Mouse (Mus musculus) CD4-positive, CD25-positive, alpha-beta regulatory T cell, adult 4 months (primary cell): ENCODE data around the gene Gp1ba. TPM values are rescaled to one million over a fixed set of nuclear protein-coding genes. Genes with fewer than 3 reads are reported as not detected.
A peak's percentile ranks its signal among the peaks of the same experiment; 100 is the strongest.

Source experiments
- ATAC-seq: one replicate; pipeline ENCODE4 v1.8.0; 2017
- polyA plus RNA-seq, 2 experiments: library from polyadenylated mRNA; unstranded; fragments of 100-300 nt; shearing (Covaris generic); gene quantifications; one replicate each; pipeline ENCODE4 v1.2.1; 2017

The Gp1ba gene
- under 1 TPM; 0.39 to 0.43 TPM for polyA plus RNA-seq

DNA sequence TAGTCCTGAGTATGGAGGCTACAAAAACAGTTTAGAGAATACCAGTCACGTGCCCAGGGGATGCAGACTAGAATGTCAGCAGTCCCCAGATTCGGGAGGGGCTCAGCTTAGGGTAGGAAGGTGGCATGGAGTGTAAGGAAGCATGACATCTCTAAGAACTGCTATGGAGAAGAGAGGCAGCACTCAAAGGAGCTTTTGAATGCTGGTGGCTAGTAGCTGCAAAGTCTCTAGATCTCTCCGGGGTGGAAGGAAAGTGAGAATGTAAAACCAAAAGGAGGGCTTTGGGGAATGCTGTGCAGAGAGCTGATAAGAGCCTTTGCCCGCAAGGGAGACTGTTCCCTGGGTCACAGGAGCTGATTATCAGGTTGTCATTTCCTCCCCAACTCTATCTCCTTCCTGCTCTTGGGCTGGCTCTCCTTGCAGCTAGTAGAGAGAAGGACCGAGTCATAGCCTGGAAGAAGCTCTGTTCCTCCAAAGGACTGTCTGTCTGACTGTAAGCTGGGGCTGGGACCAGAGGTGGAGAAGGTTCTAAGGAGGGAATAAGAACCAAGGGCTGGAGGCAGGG lies at the start of gene Gp1ba:
Gp1ba (plus strand) TSS at position 409 of the 565 bp plus-strand sequence.
- no peak for ATAC-seq

DNA sequence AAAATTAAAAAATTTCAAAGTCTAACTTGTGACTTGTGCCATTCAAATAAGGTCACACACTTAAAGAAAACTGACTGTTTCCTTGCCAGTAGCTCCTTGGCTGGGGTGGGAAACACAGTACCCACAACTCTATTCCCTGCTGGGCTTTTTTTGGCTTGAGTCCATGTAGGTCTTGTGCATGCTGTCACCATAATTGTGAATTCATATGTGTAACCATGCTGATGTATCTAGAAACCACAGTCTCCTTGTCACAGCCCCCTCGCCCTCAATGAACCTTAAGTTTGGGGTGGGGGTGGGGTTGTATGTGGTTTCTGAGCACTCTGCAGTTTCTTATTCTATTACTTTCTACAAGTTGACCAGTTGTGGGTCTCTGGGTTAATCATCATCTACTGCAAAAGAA lies 47.2 kb upstream of the Gp1ba start:
- ATAC-seq: no peak

DNA sequence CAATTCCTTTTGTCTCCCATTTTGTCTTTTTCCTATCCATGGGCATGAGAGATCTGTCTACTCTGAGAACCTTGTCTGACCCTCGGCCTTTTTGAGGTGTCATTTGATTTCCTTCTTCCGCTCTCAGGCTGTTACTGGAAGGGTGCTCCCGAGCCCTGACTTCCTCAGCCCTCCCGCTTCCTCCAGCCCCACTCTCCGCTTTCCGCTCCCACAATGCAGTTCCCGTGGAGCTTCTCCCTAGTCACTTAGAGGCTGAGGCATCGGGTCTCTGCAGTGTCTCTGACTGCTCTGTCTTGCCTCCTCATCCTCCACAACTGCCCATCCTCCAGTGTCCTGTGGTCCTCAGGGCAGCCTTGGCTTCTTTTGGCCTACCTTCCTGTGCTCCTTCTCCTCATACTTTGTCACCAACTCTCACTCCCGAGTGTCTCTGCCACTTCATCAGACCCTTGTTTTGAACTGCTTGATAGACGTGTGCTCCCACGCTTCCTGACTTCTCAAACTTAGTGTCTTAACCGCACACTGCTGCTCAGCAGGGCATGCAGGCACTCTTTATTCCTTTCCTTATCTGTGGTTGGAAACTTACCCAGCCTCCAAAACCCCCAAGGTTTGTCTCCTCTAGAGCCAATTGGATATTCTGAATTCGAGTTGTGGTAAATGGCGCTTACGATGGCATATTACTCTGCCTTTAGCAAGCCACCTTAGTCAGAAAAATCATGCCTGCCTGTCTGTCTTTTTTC lies 44.5 kb upstream of the Gp1ba start:
- ATAC-seq: peak; percentile 74

DNA sequence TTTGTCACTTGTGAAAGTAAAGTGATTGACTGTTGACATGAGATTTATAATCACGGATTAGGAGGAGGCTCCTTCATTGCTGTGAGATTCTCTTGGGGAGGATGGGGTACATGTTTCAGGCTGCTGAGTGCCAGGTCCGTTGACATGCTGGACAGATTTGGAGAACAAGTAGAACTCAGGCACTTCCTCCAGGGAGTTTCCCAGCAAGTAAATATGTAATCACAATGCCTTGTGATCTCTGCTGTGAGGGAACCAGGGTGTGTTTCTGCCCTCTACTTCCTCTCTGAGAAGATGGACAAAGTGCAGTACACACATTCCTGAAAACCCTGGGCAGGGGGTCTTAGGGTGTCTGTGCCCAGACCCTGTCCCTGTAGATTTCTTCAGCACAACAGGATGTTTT lies 43.3 kb upstream of the Gp1ba start:
- ATAC-seq: peak; percentile 47

DNA sequence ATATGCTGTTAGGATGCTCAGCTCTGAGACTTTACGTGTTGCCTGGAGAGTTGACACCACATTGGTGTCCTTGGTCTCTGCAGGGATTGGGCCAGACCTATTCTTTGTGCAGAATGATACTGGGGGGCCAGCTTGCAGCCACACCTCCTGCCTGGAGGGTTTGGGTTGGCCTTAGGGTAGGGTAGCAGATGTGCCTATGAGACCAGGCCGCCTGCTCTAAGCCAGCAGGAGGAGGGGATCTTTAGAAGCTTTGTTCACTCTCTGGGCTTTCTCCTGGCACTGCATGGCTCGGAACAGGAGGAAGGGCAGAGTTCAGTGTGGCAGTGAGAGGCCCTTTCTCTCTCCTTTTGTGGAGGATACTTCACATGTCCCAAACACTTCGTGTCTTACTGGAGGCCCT lies 42.8 kb upstream of the Gp1ba start:
- ATAC-seq: no peak

DNA sequence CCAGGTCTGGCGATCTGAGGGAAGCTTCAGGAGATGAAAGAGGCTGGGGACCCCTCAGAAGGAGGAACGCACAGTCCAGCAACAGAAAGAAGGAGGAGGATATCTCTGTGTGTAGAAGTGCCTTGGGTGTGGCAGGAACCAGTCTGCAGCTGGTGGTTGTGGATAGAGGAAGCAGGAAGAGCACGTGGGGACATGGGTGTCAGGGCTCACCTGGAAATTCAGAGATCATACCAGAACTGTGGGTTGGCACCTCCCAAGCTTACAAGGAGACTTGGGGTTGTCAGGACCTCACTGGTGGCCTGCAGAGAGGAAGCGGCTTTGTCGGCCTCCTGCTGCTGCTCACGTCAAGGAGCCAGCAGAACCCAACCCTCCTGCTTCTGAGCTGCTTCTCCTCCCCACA lies 41.6 kb upstream of the Gp1ba start:
- ATAC-seq: peak; percentile 35

DNA sequence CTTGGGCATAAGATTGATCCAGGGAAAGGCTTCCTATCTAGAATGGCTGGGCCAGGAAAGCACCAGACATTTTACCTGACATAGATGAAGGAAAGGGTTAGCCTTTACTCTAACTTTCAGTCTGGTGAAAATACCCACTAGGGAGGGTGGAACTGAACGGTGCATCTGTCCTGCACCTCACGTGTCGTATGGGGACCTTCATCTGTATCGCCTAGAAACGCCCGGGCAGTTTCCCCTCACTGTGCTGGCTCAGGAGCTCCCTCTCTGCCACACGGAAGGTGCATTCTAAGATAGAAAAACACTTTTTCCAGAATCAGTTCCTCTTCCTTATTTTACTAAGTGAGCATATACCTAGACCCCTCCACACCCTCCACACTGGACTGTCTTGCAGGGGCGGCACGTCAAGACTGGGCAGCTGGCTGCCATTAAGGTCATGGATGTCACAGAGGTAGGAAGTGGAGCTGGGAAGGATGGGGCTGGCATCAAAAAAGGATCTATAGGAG lies 40.4 kb upstream of the Gp1ba start:
- ATAC-seq: no peak

DNA sequence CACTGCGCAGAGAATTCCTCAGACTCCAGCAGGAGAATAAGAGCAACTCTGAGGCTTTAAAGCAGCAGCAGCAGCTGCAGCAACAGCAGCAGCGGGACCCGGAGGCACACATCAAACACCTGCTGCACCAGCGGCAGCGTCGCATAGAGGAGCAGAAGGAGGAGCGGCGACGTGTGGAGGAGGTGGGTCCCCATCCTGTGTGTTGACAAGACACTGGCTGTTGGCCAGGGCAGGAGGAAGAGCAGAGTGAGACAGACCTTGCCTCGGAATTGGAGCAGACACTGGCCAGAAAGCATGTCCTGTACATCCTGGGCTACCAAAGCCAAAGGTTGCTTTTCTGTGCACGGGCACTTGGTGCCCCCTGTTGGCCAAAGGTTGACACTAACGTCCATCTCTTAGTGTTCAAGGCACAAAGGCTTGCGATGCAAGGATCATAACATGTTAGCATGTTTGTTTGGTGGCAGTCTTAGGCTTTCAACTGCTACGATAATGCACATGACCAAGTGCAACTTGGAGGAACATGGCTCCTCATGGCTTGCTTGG lies 33.8 kb upstream of the Gp1ba start:
- ATAC-seq: peak; percentile 71

DNA sequence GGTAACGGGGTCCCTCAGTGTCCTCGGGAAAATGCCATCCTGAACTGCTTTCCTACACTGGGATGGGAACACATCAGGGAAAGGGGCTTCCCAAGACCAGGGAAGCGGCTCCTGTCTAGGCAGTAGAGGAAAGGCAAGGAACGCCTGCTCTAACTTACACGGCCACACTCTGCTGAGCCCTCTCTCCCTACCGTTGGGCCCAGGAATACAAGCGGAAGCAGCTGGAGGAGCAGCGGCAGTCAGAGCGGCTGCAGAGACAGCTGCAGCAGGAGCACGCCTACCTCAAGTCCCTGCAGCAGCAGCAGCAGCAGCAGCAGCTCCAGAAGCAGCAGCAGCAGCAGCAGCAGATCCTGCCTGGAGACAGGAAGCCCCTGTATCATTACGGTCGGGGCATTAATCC lies 32.2 kb upstream of the Gp1ba start:
- ATAC-seq: no peak

DNA sequence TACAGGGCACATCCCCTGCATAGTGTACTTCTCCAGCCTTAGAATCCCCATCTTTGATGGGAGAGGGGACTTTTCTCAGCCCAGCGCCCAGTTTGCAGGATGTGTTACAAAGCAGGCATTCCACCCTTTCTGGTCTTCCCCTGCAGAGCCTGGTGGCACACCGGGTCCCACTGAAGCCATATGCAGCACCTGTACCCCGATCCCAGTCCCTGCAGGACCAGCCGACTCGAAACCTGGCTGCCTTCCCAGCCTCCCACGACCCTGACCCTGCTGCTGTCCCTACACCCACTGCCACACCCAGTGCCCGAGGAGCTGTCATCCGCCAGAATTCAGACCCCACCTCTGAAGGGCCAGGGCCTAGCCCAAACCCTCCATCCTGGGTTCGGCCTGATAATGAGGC lies 31.3 kb upstream of the Gp1ba start:
- ATAC-seq: no peak

DNA sequence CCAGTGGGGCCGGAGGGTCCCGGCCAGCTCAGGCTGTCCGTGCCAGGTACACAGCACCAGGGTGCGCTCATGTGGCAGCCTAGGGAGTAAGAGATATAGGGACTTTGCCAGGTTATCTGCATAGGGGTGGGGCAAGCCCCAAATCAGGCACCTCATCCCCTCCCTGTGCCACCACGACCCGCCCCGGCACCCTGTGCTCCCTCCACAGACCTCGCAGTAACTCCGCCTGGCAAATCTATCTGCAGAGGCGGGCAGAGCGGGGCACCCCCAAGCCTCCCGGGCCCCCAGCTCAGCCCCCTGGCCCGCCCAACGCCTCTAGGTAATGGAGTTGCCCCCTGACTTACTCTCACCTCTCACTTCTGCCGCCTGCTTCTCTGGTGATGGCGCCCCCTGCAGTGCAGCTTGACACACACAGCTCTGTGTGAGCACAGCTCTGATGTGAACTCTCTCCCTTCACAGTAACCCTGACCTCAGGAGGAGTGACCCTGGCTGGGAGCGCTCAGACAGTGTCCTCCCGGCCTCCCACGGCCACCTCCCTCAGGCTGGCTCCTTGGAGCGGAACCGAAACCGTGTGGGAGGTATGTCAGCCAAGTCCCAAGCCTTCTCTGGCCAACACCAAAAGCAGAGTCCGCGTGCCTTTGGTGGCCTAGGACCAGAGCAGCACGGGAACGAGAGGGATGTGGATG lies 30.4 kb upstream of the Gp1ba start:
- no peak for ATAC-seq

DNA sequence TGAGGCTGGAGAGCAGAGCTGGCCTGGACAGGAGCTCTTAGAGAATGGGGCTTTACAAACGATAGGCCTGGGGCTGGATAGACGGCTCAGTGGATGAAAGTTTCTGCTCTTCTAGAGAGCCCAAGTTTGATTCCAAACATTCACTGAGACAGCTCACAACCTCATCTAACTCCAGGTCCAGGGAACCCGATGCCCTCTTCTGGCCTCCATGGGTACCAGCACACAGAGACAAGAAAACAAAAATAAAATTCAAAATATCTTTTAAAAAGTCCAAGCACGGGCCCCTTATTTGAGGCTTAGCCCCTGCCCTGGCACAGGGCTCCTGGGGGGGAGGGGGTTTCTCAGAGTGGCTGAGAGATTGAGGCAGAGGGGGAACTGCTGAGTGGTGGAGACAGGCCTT lies 28.2 kb upstream of the Gp1ba start:
- ATAC-seq: no peak

DNA sequence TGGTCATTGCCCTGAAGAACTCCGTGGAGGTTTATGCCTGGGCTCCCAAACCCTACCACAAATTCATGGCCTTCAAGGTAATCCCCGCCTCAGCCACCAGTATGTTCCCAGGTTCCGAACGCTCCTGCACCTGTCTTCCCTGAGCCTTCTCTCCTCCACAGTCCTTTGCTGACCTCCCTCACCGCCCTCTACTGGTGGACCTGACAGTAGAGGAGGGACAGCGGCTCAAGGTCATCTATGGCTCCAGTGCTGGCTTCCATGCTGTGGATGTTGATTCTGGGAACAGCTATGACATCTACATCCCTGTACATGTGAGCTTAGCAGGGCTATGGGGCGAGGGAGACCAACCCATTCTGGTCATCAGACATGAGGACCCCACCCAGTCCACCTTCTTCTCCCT lies 26.4 kb upstream of the Gp1ba start:
- no peak for ATAC-seq

DNA sequence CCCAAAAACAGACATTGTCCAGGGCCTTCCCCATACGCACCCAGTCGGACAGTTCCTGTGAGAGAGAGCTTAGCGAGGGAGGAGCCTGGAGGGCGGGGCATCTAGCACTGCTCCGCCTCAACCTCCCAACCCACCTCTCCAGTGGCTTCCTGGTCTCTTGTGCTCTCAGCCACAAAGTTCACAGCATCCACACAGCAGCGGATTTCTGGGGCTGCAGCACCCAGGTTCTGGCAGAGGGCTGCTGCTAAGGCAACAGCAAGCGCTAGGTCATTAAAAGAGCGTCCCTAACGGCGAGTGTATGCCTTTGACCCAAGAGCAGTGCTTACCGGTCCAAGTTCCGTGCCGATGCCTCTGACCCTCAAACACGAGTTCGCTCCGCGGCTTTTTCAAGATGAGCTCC lies 23.8 kb upstream of the Gp1ba start:
- ATAC-seq: peak; percentile 95

DNA sequence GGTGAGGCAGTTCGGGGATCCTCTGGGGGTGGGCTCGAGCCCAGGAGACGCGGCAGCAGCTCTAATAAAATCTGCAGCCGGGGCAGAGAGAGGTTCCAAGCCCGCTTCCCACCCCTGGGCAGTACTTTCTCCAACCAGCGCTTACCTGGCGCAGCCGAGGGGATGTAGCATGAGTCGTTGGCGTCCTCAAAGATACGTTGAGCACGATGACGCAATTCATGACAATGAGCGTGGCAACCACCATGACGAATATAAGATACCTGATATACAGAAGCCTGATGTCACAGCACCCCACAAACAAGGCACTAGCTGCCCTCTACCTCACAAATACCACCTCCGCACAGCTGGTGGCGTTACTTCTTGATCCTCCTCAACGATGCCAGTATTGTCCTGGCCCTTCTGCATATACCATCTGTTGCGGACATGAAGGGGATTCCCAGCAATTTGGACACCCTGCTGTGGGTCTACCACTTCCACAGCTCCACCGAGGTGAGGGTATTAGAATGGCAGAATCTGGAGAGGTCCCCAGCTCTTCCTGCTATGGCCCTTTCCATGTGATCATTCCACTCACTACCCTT lies 23.3 kb upstream of the Gp1ba start, which contains the start of gene 4930544D05Rik:
4930544D05Rik (plus strand) TSS at position 333 of the 578 bp plus-strand sequence.
- ATAC-seq: peak; percentile 72

DNA sequence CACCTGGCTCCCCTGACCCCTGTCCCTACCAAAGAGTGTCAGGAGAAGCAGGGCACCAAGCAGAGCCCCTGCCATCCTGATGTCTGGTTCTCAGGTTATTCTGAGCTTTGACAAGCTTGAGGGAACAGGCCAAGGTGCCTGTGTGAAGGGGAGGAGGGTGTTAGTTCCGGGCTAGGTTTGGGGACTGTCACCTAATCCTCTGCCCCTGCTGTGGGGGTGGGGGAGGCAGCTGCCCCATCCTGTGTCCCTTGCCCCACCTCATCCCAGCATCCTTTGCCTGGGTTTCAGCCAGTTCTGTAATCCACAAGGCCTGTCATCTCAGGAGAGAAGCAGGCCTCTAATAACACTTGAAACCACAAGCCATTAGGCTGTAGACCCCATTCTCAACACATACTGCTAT lies 19.8 kb upstream of the Gp1ba start, which contains the start of gene Chrne:
Chrne (minus strand) TSS at position 116 of the 400 bp plus-strand sequence.
- no peak for ATAC-seq

DNA sequence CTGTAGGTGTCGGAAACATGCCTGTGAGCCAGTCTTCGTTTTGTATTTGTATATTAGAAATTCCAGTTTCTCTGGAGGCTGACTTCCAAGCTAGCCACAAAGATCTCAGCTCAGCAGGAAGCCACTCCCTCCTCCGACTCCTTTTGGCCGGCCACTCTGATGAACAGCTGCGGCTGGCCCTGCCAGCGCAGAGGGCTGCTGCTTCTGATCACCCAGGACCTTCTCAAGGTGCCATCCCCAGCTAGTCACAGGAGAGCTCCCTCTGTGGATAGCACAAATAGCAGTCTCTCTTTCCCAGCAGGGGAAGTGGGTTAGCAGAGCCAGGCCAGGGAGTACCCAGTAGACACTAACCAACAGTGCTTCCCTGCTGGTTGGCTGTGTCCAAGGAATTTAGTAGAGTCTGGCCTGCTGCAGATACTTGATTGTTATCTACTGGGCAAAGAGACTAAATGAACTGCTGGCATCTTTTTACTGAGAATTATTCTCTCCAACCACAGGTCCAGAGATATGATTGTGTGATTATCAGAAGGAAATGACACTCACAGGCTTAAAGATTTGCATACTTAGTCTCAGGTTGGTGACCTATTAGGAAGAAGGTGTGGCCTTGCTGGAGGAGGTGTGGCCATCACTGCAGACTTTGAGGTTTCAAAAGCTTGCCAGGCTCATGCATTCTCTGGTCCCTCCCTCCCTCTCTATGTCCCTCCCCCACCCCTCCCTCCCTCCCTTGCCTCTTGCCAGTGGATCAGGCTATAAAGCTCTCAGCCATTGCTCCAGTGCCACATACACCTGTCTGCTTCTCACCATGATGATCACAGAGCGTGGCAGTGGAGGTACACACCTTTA lies 16.7 kb upstream of the Gp1ba start:
- ATAC-seq: peak; percentile 78

DNA sequence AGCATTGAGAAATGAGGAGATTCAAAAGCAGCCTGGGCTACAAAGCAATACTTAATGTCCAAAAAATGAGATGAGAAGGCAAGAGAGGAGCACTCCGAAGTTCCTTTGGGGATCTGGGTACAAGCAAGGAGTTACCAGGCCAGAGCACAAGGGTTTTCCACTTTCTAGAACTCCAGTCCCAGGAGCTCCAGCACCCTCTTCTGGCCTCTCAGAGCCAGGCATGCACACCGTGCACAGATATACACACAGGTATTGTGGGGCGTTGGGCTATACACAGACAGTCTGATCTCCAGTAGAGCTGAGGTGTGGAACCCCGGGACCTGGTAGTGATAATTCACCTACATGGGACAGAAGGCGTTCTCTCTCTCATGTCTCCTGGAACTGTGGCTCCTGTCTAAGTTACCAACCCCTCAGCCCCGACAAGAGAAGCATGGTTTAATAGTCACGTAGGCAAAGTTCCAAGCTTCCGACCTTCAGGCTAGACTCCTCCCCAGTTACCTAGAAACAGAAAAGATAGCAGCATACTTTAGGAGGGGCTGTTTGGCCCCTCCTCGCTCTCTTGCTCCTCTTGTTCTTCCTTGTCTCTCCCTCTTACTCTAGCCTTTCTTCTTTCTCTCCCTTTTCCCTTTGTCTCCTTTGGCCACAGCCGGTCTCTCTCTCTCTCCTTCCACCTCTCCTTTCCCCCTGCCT lies 15.7 kb upstream of the Gp1ba start:
- ATAC-seq: no peak

DNA sequence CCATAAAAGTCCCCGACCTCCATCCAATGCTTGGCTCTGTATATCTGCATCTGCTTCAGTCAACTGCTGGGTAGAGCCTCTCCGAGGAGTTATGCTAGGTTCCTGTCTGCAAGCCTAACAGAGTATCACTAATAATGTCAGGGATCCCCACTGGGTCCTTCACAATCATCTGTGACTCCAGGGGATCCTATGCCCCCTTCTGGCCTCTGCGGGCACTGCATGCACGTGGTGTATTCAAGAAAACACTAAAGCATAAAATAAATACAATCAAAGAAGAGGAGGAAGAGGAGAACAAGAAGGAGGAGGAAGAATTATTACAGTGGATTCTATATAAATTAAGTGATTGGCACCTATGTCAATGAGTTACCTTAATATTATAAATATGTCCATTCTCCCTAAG lies 13.4 kb upstream of the Gp1ba start:
- no peak for ATAC-seq

DNA sequence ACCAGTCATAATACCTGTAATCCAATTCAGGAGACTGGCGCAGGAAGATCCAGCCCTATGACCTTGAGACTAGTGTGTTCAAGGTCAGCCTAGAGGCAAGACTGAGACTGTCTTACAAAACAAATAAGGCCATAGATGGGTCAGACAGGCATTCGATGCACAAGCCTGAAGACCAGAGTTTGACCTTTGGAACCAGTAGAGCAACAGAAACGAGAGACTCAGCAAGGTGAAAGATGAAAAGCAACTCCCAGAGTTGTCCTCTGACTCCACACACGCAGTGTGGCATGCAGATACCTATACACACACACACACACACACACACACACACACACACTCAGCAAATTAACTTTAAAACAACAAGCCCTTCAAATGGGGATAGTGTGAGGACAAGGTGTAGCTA lies 12.0 kb upstream of the Gp1ba start:
- ATAC-seq: no peak

DNA sequence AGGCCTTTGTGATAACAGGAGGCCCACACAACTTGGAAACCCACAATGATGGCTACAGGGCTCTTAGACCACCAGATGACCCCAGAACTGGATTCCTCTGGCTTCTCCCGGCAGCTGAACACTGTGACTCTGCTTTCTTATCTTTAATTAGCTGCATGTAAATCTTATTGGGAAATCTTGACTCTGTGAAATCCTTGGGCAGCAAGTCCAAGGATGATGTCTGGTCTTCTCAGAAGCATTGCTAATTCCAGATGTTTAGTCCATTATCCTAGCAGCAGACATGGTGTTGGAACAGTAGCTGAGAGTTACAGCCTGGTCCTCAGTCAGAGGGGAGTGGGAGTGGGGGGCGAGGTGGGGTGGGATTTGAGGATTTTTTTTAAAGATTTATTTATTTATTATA lies 10.5 kb upstream of the Gp1ba start:
- no peak for ATAC-seq
